Mouse (Mus musculus): ENCODE data around the gene Crnn.

Crnn gene

GRCm38 (mm10) chr3:93144510-93145051 lies at the start of gene Crnn:
Gene Crnn, plus strand, starts transcription at chr3:93144787.
- DNase-seq (ENCODE audit: low spot score in 2 of 2): no peak

- DNase-seq (ENCODE audit: low spot score in 2 of 2): no peak
These were observed 48.1 kb upstream of the Crnn start for GRCm38 (mm10) chr3:93096447-93096846.

- DNase-seq (ENCODE audit: low spot score in 2 of 2): no peak
These were observed 32.9 kb upstream of the Crnn start for GRCm38 (mm10) chr3:93111668-93112067.

- DNase-seq (ENCODE audit: low spot score in 2 of 2): no peak
These were observed 30.1 kb upstream of the Crnn start for GRCm38 (mm10) chr3:93114481-93114880.

GRCm38 (mm10) chr3:93119101-93119500 lies 25.5 kb upstream of the Crnn start:
- DNase-seq (ENCODE audit: low spot score in 2 of 2): no peak

GRCm38 (mm10) chr3:93128052-93128451 lies 16.5 kb upstream of the Crnn start:
- DNase-seq (ENCODE audit: low spot score in 2 of 2): no peak

- no peak for DNase-seq (ENCODE audit: low spot score in 2 of 2)
These were observed 15.5 kb upstream of the Crnn start for GRCm38 (mm10) chr3:93129076-93129475.

GRCm38 (mm10) chr3:93130460-93130859 lies 14.1 kb upstream of the Crnn start:
- no peak for DNase-seq (ENCODE audit: low spot score in 2 of 2)

- DNase-seq (ENCODE audit: low spot score in 2 of 2): no peak
These were observed 17.9 kb downstream of the Crnn start for GRCm38 (mm10) chr3:93162502-93162901.

GRCm38 (mm10) chr3:93162996-93163592 lies 18.5 kb downstream of the Crnn start:
- no peak for DNase-seq (ENCODE audit: low spot score in 2 of 2)

GRCm38 (mm10) chr3:93180856-93181255 lies 36.3 kb downstream of the Crnn start:
- DNase-seq (ENCODE audit: low spot score in 2 of 2): no peak

- no peak for DNase-seq (ENCODE audit: low spot score in 2 of 2)
These were observed 52.4 kb downstream of the Crnn start, which contains the start of gene Flg2 for GRCm38 (mm10) chr3:93196978-93197377. Gene Flg2, plus strand, starts transcription at chr3:93197278.

Measured in natural killer cell, adult 2 months (primary cell).